Mouse (Mus musculus) embryonic facial prominence, embryonic 15.5 days (tissue): Measurements from ENCODE around the gene Plekha7. TPM values are rescaled to one million over a fixed set of nuclear protein-coding genes. Genes with fewer than 3 reads are reported as not detected.

ENCODE experiments used
- ATAC-seq: fragments of 200-750 bp; cut with Nextera tagmentation; 2 replicates; pipeline ENCODE4 v1.8.0; 2017; ENCODE audit warnings: low read depth, moderate TSS enrichment; ENCODE audit not compliant: insufficient number of reproducible peaks, low FRiP score, low TSS enrichment
- H3K27ac ChIP-seq: fragments of 300-500 bp; sonication (generic); replicated peaks from 2 replicates; pipeline ENCODE4 v1.5.1; 2015; ENCODE audit warnings: mild to moderate bottlenecking, inconsistent platforms
- H3K27me3 ChIP-seq: fragments of 300-500 bp; sonication (generic); 2 replicates; pipeline ENCODE4 v1.6.1; 2015; ENCODE audit warnings: inconsistent platforms
- H3K36me3 ChIP-seq: fragments of 300-500 bp; sonication (generic); 2 replicates; pipeline ENCODE4 v1.6.1; 2015; ENCODE audit warnings: mild to moderate bottlenecking, inconsistent platforms
- H3K4me1 ChIP-seq: fragments of 300-500 bp; sonication (generic); 2 replicates; pipeline ENCODE4 v1.6.1; 2015; ENCODE audit warnings: inconsistent platforms
- H3K4me2 ChIP-seq: fragments of 300-500 bp; sonication (generic); replicated peaks from 2 replicates; pipeline ENCODE4 v1.6.1; 2015; ENCODE audit warnings: mild to moderate bottlenecking, inconsistent platforms
- H3K4me3 ChIP-seq: fragments of 300-500 bp; sonication (generic); replicated peaks from 2 replicates; pipeline ENCODE4 v1.5.1; 2015; ENCODE audit warnings: mild to moderate bottlenecking, inconsistent platforms
- H3K9ac ChIP-seq: fragments of 300-500 bp; sonication (generic); 2 replicates; pipeline ENCODE4 v1.6.1; 2015; ENCODE audit warnings: inconsistent platforms
- H3K9me3 ChIP-seq: fragments of 300-500 bp; sonication (generic); replicated peaks from 2 replicates; pipeline ENCODE4 v1.6.1; 2016; ENCODE audit warnings: inconsistent platforms
- WGBS: fragments of 180-500 bp; shearing (Covaris S2); methylation state at CpG from one replicate; pipeline ENCODE4 v1.1.7; 2015; 5-methylcytosine and 5-hydroxymethylcytosine counted together
- polyA plus RNA-seq: library from polyadenylated mRNA; unstranded; fragments of >200 nt; fragmentation: Nextera tagmentation; extraction: Ambion mirVana; gene quantifications from 2 replicates; pipeline ENCODE4 v1.2.1, GENCODE M21; 2015

Gene Plekha7
- polyA plus RNA-seq, 1 experiment from 2014 or later, result 16.1 TPM

DNA sequence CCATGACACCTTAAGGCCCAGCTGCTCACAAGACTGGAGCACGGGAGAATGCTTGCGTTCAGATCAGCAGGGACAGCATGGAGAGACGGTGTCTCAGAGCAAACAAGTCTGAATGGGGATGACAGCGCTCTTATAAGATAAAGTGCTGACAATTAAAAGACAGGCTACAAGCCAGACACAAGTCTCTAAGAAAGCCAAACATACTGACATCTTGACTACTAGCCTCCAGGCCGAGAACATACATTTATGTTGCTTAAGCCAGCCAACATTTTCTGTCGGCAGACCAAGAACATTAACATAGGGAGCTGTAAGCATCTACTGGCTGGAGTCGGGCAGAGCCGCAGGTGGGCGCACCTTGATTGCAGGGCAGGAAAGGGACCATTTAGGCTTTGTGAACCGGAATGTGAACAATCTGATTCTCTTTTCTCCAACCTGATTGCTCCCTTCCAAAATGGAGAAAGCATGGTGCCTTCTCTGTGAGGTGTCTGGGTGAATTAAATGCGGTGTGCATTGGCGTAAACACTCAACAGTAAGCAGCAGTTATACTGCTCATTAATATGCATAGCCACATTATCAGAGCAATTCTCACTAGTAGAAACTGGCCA lies 88.0 kb downstream of the Plekha7 start:
- no peak overlapping the region for H3K4me3 ChIP-seq
- no peak overlapping the region for H3K4me2 ChIP-seq
- H3K9ac ChIP-seq, result no peak overlapping the region
- H3K4me1 ChIP-seq, result peaks cover 23% of the 10 kb centered on the region
- peaks cover 3% of the 10 kb centered on the region; the same call in 1 of the 2 replicates for H3K9me3 ChIP-seq
- no peak overlapping the region for H3K27ac ChIP-seq
- no peaks in the 10 kb centered on the region for H3K36me3 ChIP-seq
- no peaks in the 10 kb centered on the region for H3K27me3 ChIP-seq
- 81% methylated on average over 12 of the region's 12 CpGs for WGBS
- no peak for ATAC-seq

DNA sequence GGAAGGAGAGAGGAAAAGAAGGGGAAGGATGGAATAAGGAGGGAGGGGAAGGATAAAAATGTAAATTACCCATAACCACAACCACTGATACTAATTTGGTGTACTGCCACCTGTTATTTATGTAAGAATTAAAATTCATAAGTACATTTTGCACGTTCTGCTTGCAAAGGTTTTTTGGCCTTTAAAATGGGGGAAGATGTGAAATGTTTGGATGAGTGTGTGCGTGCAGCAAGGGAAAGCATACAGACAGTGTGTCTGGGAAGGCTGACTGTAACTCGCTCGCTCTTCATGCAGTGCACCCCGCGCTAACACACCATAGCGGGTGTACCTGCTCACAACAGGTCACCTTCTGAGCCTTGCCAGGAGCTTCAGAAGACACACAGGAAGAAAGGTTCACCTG lies 90.4 kb downstream of the Plekha7 start:
- ATAC-seq, result no peak
- peaks cover 18% of the 10 kb centered on the region for H3K4me1 ChIP-seq
- H3K4me2 ChIP-seq, result no peak overlapping the region
- H3K27me3 ChIP-seq, result no peaks in the 10 kb centered on the region
- H3K4me3 ChIP-seq, result no peak overlapping the region
- H3K9ac ChIP-seq, result no peak overlapping the region
- H3K27ac ChIP-seq, result no peak overlapping the region
- 89% methylated on average over 7 of the region's 7 CpGs for WGBS
- no peaks in the 10 kb centered on the region for H3K36me3 ChIP-seq
- H3K9me3 ChIP-seq, result peaks cover 3% of the 10 kb centered on the region; the same call in 1 of the 2 replicates

DNA sequence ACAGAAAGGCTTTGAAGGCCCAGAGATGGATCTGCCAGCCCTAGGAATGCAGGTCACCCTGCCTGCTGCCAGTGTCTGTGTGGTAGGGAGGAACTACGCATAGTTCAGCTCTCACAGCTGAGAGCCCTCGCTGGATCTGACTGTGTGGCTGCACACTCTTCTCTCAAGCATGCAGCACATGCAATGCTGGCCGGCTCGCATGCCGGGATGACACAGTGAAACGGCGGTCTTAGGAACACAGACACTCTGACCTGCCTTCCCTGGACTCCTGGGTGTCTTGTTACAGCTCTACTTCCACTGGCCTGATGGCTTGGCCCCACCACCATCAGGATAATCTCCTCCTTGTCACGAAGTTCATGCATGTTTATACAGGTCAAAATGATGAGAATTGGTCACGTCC lies 96.3 kb downstream of the Plekha7 start:
- peaks cover 3% of the 10 kb centered on the region; the same call in 1 of the 2 replicates for H3K9me3 ChIP-seq
- H3K27me3 ChIP-seq, result no peaks in the 10 kb centered on the region
- H3K9ac ChIP-seq, result no peak overlapping the region
- 15% methylated on average over 9 of the region's 9 CpGs for WGBS
- no peak overlapping the region for H3K4me3 ChIP-seq
- ATAC-seq, result no peak
- peaks cover 26% of the 10 kb centered on the region for H3K4me1 ChIP-seq
- H3K36me3 ChIP-seq, result no peaks in the 10 kb centered on the region
- H3K27ac ChIP-seq, result no peak overlapping the region
- no peak overlapping the region for H3K4me2 ChIP-seq

DNA sequence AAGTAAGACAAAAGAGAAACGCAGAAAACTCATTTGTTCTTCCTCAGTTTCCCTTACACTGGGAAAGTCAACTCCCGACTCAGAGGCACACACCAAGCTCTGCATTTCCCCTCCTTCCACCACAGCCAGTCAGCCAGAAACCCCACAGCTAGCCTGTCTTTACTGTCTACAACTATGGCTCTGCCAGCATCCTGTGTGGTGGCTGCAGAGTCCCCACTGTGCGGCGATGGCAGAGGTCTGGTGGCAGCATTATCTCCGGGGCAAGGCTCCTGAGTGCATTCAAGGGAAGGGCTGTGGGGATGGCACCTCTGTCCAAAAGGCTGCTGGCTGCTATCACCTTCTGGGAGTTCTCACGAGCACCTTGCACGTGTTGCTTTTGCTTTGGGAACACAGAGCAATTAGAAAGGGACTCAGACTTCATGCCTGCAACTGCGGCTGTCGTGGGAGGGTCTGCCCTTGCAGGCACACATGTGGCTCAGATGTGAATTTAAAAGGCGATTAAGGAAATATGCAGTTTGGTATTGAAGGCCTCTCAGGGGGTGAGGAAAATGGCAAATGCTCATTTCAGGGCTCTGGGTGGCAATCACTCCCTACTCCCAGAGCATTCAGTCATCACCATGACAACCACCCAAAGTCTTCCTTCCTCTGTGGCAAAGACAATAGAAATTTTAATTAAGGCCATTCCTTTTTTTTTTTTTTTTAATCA lies 98.1 kb downstream of the Plekha7 start:
- peaks cover 26% of the 10 kb centered on the region for H3K4me1 ChIP-seq
- H3K36me3 ChIP-seq, result no peaks in the 10 kb centered on the region
- no peak overlapping the region for H3K4me3 ChIP-seq
- ATAC-seq, result no peak
- H3K9me3 ChIP-seq, result no peaks in the 10 kb centered on the region
- H3K9ac ChIP-seq, result no peak overlapping the region
- 0 out of 2 replicates have a peak overlapping the region, but pooled peaks have one; percentile 22 for H3K27ac ChIP-seq
- 21% methylated on average over 10 of the region's 10 CpGs for WGBS
- no peak overlapping the region for H3K4me2 ChIP-seq
- no peaks in the 10 kb centered on the region for H3K27me3 ChIP-seq

DNA sequence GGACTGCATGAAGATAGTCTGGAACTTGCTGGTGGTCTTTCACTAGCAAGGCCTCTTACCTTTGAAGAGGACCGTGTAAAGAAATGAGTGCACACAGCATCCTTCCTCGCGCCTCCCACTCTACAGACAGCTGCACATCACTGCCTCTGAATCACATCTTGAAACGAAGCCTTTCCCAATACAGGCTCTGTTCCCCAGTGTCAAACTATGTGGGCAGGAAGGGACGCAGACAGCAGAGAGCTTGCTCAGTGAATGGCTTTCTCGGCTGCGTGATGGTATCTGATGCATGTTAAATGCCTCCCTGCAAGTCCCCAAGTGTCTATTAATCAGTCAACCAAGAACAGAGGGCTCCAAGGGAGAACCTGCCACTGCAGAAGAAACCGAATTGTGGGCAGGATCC lies 99.3 kb downstream of the Plekha7 start:
- Histone ChIP-seq H3K4me1 (peaks cover 26% of the 10 kb centered on the region), H3K9me3 (no peaks in the 10 kb centered on the region), H3K9ac (no peak overlapping the region), H3K36me3 (no peaks in the 10 kb centered on the region), H3K27me3 (no peaks in the 10 kb centered on the region), H3K4me3 (no peak overlapping the region), H3K4me2 (no peak overlapping the region), H3K27ac (no peak overlapping the region)
- no peak for ATAC-seq
- 62% methylated on average over 8 of the region's 8 CpGs for WGBS

DNA sequence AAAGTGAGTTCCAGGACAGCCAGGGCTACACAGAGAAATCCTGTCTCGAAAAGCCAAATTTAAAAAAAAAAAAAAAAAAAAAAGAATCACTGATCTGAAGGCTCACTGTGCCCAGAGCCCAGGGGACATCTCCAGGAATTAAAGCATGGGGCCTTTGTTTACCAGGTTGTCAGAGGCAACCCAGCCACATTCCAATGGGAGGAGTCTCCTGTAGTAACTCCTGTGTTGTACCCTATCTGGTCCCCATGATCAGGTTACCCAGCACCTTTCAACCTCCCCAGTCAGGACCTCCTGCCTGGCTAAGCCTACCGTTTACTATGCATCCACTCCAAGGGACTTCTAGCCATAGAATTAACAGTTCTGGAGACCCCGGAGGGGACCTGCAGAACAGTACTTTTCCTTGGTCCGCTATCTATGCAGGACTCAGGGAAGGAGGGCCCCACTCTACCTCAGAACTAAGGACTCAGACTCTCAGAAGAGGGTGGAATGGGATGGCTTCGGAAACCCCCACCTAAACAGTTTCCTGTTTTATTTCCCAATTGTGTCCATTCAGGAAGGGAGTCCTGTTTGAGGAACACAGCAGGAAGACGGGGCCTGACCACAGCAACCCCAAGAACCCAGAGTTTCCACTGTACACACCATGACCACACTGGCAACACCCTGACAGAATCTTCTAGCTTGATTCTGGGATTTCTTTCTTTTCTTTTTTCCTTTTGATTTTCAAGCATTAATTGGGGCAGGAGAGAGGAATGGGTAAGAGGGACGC lies 101.2 kb downstream of the Plekha7 start:
- WGBS, result 47% methylated on average over 7 of the region's 7 CpGs
- H3K36me3 ChIP-seq, result no peaks in the 10 kb centered on the region
- ATAC-seq, result no peak
- H3K9ac ChIP-seq, result no peak overlapping the region
- H3K27me3 ChIP-seq, result no peaks in the 10 kb centered on the region
- H3K9me3 ChIP-seq, result no peaks in the 10 kb centered on the region
- no peak overlapping the region for H3K4me2 ChIP-seq
- no peak overlapping the region for H3K27ac ChIP-seq
- H3K4me1 ChIP-seq, result peaks cover 23% of the 10 kb centered on the region
- no peak overlapping the region for H3K4me3 ChIP-seq

DNA sequence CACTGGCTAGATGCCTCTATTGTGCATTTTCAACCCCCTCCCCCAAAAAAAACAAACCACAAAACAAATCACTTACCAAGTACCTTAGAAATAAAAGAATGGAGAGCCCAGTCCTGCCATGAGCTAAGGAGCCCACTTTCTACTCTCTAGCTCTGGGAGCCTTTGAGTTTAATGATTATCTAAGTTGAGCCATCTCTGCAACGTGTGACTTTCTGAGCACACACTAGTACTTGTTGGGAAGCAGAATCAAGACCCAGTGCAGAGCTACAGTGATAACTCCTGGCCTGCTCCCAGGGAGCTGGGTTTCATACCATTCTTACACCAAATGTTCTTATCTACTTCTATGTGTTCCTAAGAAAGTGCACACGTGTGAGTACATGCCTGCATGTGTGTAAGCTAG lies 102.7 kb downstream of the Plekha7 start:
- WGBS, result 83% methylated on average over 2 of the region's 2 CpGs
- Histone ChIP-seq H3K9me3 (no peaks in the 10 kb centered on the region), H3K4me2 (no peak overlapping the region), H3K27ac (no peak overlapping the region), H3K9ac (no peak overlapping the region), H3K36me3 (no peaks in the 10 kb centered on the region), H3K4me1 (peaks cover 11% of the 10 kb centered on the region; the same call in 1 of the 2 replicates), H3K27me3 (no peaks in the 10 kb centered on the region), H3K4me3 (no peak overlapping the region)
- ATAC-seq, result no peak

DNA sequence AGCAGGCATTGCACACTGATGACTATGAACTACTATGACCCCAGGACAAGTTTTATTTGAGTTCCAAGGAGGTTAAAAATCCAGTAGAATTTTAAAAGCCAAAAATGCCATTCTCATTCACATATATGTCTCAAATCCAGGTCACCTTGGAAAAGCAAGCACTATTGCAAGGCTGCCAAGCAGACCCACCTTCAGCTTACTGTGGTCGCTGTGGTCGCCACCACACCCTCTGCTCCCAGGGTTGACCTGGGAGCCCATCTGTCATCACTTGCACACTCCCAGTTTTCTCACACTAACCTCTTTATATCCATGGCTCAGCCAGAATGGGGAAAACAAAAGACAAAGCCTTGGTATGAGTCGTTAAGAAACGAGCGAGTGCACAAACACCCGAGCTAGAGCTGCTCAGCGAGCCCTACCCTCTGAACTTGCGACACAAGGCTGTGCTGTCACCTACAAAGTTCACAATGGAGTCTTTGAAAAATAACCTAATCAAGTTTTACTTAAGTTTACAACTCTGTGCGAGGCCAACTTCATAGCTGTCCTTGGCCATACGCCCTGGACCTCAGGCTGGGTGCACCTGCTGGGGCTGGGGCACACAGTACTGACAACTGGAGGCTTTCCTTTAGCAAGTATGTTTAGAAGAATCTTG lies 106.0 kb downstream of the Plekha7 start:
- no peak for ATAC-seq
- no peaks in the 10 kb centered on the region for H3K36me3 ChIP-seq
- no peak overlapping the region for H3K9ac ChIP-seq
- H3K27me3 ChIP-seq, result no peaks in the 10 kb centered on the region
- H3K27ac ChIP-seq, result no peak overlapping the region
- H3K4me3 ChIP-seq, result no peak overlapping the region
- no peak overlapping the region for H3K4me2 ChIP-seq
- 69% methylated on average over 10 of the region's 10 CpGs for WGBS
- peaks cover 14% of the 10 kb centered on the region for H3K4me1 ChIP-seq
- H3K9me3 ChIP-seq, result no peaks in the 10 kb centered on the region

DNA sequence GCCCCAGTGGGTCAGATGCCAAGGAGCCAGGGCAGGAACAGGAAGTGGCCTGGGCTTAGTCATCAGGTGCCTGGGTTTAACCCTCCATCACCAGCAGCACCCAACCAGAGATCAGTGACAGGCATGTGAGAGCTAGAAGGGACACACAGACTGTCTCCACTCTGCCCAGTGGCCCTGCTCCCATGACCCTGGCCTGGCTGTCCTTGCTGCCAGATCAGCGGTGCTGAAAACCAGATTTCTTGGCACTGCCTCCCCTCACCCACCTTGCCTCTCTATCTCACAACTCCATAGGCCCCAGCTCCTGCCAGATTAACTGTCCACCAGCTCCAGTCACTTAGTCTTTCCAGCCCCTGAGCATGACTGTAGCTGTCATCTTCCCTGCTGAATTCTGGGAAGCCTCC lies 107.2 kb downstream of the Plekha7 start:
- 88% methylated on average over 1 of the region's 1 CpGs for WGBS

DNA sequence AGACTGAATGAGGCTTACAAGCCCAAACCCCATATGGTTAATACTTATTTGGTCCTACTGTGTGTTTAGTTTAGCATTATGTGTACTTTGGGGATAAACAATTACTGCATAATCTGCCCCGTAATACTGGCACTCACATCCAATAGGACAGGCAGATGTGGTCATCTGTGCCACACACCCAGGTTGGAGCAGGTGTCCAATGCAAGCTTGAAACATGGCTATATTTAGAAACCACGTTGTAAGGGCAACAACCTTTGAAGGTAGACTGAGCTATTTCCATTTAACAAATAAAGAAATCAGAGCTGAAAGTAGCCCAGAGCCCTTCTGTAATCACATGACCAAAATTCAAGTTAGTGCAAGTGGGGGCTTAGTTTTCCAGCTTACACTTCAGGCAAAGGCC lies 107.6 kb downstream of the Plekha7 start:
- 71% methylated on average over 2 of the region's 2 CpGs for WGBS
- Histone ChIP-seq H3K9ac (no peak overlapping the region), H3K36me3 (no peaks in the 10 kb centered on the region), H3K27ac (no peak overlapping the region), H3K27me3 (no peaks in the 10 kb centered on the region), H3K4me3 (no peak overlapping the region), H3K9me3 (no peaks in the 10 kb centered on the region), H3K4me1 (peaks cover 17% of the 10 kb centered on the region), H3K4me2 (no peak overlapping the region)
- ATAC-seq, result no peak

More for the DNA sequence above, 107.2 kb downstream of the Plekha7 start:
- H3K4me2 ChIP-seq, result no peak overlapping the region
- H3K9me3 ChIP-seq, result no peaks in the 10 kb centered on the region
- H3K9ac ChIP-seq, result no peak overlapping the region
- no peaks in the 10 kb centered on the region for H3K27me3 ChIP-seq
- H3K36me3 ChIP-seq, result no peaks in the 10 kb centered on the region
- H3K27ac ChIP-seq, result no peak overlapping the region
- H3K4me3 ChIP-seq, result no peak overlapping the region
- ATAC-seq, result no peak
- H3K4me1 ChIP-seq, result peaks cover 17% of the 10 kb centered on the region

DNA sequence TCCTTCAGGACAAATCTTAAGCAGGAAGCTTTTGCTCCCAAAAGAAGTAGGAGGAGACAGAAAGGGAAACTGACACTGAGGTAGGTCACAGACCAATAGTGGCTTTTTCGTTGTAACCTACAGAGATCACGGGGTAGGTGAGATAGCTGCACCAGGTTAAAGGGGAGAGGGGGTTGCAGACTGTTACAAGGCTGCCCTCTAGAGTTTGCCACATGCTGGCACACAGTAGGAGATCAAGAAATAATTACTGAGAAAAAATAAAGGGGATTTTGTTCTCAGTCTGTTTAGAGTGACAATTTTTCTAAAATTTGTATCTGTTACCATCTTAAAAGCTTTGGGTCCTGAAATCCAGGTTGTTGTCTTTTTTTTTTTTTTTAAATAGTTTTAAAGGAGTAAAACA lies 109.3 kb downstream of the Plekha7 start:
- Histone ChIP-seq H3K9ac (no peak overlapping the region), H3K27me3 (no peaks in the 10 kb centered on the region), H3K4me1 (peaks cover 22% of the 10 kb centered on the region), H3K4me3 (no peak overlapping the region), H3K27ac (peak overlapping the region; percentile 55; the same call in 1 of the 2 replicates), H3K4me2 (no peak overlapping the region), H3K9me3 (no peaks in the 10 kb centered on the region), H3K36me3 (no peaks in the 10 kb centered on the region)
- 19% methylated on average over 2 of the region's 2 CpGs for whole genome bisulfite sequencing
- ATAC-seq, result no peak
